Mouse (Mus musculus): ENCODE data around the gene Timd2. TPM values are rescaled to one million over a fixed set of nuclear protein-coding genes. Genes with fewer than 3 reads are reported as not detected.
"Not testable (repeated sequence)": the region's sequence is repeated elsewhere in the genome, so short reads cannot be mapped to it uniquely, and the experiment has no call there.

The Timd2 gene
- total RNA-seq, 2 experiments from 2014 or later = 0.78 TPM; not detected in 1

DNA sequence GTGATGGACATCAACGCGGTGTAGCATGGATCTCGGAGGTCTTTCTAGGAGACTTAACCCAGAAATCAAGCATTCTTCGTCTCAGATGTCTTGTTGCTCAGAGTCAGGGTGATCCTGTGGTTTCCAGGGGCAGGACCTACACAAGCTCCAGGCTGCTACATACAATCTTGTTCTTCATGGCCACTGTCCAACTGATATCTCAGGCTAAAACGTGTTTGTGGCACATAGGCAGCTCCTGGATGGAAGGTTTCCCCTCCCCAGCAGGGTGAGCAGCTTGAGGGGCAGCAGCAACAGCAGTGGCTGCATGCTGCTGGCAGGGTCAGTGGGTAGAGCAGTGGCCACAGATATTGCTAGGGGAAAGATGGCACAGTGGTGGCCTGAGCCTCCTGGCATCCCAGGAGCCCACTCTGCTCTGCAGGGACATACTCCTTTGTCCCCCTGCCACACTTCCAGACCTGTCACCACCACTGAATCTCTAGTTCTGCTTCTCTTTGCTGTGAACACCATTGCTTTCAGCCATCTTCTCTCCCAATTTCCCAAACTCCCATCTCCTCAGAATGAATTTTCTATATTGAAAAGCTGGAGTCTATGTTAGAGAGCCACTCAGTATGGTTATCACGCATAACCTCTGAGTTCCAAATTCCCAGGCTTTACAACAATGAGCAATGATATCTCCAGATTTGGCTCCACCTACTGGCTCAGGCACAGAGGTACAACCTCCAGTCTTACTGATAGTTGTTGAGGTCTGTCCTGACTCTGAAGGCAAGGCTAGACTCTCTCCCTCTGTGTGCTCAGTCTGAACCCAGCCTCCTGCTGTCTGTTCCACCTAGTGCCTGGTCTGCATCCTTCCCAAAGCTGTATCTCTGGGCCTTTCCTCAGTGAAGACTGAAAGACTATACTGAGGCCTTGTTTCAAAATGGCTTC lies 41.0 kb downstream of the Timd2 start:
- no peak for DNase-seq (ENCODE audit: low spot score in 2 of 2)

DNA sequence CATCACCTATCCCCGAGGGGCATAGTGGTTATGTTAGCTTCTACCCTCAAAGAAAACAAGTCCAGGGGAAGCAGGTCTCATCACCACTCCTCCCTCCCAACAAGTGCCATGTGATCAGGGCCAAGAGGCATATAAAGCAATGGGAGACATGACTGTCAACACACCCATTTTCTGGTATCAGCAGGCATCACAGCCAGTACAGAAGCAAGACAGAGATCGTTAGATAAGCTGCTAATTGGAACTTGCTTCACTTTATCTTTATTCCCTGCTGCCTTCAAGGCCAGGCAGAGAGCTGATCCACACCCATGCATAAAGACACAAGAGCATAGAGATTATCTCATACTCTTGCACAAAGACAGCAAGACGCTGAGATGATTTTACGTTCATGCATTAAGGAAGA lies 43.6 kb downstream of the Timd2 start:
- no peak for DNase-seq (ENCODE audit: low spot score in 2 of 2)

DNA sequence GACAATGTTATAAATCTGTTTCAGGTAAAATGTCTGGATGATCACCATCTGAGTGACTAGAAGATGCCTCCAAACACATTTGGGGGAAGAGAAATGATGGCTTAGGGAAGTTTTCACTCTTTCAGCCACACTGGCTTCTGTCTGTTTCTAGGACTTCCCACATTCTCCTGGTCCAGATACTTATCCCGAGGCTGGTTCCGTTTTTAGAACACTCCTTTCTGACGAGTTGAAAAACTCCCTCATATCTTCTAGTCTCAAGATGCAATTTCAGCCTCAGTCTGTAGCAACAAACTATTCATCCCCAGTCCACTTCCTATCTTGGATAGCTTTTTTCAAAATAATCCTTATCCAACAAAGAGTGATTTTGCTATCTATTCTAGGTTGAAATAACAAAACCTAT lies 54.4 kb downstream of the Timd2 start:
- DNase-seq (ENCODE audit: low spot score in 2 of 2) = no peak

DNA sequence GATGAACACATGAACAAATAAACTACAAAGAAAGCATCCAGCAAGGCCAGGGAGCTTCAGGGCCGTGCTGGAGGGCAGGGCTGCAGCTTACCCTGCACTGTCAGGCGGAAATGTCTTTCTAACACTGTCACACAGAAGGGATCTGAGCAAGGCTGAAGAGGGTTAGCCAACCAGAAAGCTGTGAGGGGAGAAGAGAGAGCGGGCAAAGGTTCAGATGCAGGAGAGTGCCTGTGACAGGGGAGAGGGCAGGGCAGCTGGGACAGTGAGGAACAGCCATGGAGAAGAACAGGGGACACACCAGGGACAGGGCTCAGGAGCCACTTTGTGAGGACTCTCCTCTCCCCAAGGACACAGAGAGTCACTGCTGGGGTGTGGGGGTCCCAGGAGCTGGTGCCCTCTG lies 57.2 kb downstream of the Timd2 start:
- DNase-seq (ENCODE audit: low spot score in 2 of 2) = not testable (repeated sequence)

DNA sequence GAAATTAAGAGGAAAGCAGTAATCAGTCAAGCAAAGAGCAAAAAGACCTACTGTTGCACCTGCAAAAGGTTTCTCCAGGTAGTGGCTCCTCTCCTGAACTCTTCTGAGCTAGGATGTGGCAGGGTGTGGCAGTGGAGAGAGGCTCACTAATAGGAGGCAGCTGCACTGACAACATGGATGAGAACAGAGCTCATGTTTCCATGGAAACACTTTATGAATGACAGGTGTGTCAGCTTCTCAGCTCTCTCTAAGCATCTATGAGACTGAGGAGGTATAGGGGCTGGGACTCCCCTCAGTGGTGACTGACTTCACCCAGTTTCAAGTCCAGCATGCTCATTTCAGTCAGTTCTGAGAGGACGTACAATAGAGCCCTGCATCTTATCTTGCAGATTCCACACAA lies 62.0 kb downstream of the Timd2 start:
- DNase-seq (ENCODE audit: low spot score in 2 of 2) = no peak

DNA sequence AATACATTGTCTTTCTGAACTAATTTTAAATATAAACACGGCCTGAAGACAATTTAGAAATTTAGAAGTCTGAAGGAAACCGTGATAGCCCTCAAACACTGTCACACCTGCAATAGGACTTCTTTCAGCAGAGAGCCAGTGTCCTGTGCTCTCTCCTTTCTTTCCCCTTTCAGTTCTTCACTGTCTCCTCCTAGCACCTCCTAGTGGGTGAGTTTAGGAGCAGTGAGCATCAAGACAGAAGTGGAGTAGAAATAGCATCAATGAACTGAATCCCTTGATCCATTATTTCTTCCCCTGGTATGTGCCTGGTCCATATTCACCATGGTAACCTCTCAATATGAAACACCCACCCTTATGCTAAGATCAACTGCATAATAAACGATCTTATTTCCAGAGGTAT lies 70.3 kb downstream of the Timd2 start:
- no peak for DNase-seq (ENCODE audit: low spot score in 2 of 2)

DNA sequence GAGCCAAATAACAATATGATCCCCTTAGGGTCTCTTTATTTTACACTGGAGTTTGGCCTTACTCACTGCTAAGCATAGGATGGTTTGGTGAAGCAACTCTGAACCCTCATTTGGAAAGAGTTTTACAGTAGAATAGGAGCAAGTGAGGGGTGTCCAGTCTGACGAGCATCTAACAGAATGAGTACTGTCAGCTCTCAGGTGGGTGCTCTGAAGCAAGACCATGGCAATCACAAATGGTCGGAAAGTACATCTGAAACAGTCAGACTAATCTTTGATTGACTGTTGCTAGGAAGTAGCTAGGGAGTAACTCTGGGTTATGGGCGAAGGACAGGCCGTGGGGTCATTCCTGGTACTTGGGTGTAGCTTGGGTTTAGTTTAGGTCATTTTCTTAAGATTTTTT lies 71.3 kb downstream of the Timd2 start:
- DNase-seq (ENCODE audit: low spot score in 2 of 2) = not testable (repeated sequence)

DNA sequence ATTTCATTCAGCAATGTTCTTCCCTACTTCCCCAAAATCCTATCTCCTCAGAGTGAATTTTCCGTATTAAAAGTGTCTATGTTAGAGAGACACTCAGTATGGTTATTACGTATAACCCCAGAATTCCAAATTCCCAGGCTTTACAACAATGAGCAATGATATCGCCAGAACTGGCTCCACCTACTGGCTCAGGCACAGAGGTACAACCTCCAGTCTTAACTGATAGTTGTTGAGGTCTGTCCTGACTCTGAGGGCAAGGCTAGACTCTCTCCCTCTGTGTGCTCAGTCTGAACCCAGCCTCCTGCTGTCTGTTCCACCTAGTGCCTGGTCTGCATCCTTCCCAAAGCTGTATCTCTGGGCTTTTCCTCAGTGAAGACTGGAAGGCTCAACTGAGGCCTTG lies 75.2 kb downstream of the Timd2 start:
- peak in 1 of 2 experiments; percentile 14 for DNase-seq (ENCODE audit: low spot score in 2 of 2)

DNA sequence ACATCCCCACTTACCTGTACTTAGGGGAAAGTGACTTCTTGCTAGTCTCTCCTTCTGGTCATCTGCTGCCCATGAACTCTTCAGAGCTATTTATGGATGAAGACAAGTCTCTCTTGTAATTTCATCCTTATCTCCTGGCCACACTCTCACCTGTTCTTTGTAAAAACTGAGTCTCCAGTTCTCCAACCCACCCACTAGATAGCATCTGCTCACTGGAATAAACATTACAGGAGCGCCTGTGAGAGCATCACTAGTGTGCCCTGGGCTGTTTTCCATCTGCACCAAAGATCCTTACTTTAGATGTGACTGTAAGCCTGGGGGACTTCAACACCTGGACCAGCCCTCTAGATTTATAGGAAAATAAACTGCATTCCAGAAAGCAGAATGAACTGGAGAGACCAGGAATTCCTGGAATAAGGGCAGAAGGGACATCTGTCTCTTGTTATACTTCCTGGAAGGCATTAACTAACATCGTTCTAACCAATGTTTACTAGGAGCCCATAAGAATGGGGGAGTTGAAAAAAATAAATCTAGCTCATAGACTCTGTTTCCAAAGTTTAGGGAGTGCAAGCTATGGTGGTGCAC lies 77.6 kb downstream of the Timd2 start, which contains the start of gene Dppa1:
Gene Dppa1, minus strand, starts transcription at position 51 of the 585 bp plus-strand sequence.
- no peak for DNase-seq (ENCODE audit: low spot score in 2 of 2)

DNA sequence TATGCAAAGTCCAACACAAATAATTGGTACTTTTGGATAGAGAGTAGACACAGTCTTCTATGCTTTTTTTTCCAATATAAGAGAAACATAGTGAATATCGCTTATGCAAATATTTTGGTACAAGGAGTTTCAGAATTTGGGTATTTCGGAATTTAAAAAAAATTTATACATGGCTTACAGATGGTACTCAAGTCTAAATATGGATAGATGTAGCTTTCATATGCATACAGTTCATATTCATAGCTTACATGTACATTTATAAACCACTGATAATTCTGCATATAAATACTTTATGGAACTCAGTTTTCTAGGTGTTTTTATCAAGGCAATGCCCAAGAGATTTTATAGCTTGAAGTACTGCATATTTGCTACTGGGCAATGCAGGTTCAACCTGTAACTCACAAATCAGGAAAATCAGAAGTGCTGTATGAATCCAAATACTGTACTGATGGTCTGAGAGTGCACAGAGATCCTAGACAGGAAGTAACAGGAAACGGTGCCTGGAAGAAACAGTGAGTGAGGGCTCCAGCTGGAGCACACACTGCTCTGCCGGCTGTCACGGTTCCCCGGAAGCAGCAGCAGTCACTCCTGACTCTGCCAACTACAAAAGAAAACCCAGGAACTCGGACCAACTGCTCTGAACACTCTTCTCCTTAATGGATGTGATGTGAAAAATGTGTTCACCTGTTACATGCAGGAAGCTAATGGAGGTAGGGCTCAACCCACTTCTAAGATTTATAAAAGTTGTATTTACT lies 86.3 kb downstream of the Timd2 start:
- DNase-seq (ENCODE audit: low spot score in 2 of 2) = no peak

DNA sequence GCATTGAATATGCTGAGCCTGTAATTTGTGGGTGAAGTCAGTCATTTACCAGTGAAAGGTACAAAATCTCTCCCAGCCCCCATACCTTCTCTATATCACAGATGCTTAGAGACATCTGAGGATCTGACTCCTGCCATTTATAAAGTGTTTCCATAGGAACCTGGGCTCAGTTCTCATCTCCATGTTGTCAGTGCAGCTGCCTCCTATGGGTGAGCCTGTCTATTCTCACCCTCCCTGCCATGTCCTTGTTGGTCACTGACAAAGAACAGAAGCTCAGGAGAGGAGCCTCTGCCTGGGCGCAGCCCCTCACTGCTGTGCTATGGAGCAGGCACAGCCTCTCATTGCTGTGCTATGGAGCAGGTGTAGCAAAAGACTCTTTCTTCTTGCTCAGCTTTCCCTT lies 86.9 kb downstream of the Timd2 start:
- no peak for DNase-seq (ENCODE audit: low spot score in 2 of 2)

Other genes with a start within 250 kb of the Timd2 start
- not detected for gene Gm12169, start 182.8 kb downstream of the Timd2 start, total RNA-seq (2021)
- not detected for gene BC053393, start 135.5 kb downstream of the Timd2 start, total RNA-seq (2021)
- not detected for gene Dppa1, start 77.8 kb downstream of the Timd2 start, total RNA-seq (2021)
- gene Havcr1, start 28.0 kb upstream of the Timd2 start, total RNA-seq (2021) = under 1 TPM; 0.37 to 0.54 TPM
- gene Timd4, start 103.7 kb upstream of the Timd2 start, total RNA-seq (2021) = 1 to 10 TPM in 1 of 2 experiments, under 1 TPM in 1; 0.44 to 1.1 TPM

Measured in gastrocnemius, postnatal 4 days (tissue).